Mouse (Mus musculus): ENCODE measurements around the gene Rpl4.
"Not testable (repeated sequence)": the region's sequence is repeated elsewhere in the genome, so short reads cannot be mapped to it uniquely, and the experiment has no call there.

The Rpl4 gene

DNA sequence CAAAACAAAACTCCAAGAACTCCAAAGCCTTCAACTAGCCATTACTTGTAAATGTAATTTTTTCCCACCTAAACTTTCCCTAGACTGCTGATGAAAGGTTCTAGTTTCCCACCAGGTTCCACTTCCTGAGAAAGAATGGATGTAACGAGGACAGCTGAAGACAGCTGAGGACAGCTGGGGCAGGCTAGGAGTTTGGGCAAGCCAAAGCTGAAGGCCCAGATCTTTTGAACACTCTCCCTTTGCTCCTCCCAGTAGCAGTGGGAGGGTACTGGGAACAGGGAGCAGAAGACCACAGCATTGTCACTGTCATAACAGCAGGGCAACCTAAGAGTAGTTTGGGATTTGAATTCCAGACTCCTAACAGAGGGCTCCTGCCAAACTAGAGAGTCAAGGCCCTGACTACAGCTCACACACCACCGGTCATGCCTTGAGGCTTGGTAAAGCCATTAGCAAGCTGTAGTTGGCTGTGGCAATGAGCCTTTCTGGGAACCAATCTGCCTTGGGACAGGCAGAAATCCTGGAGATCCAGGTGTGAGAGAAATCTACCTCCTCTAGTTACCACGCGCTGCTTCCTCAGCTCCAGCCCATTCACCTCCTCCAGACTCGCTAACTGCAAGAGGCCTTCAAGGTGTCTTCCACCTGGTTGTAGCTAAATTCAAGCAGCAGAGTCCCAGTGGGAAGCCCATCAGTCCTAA, 25.0 kb downstream of the Rpl4 start:
- no peak for DNase-seq

DNA sequence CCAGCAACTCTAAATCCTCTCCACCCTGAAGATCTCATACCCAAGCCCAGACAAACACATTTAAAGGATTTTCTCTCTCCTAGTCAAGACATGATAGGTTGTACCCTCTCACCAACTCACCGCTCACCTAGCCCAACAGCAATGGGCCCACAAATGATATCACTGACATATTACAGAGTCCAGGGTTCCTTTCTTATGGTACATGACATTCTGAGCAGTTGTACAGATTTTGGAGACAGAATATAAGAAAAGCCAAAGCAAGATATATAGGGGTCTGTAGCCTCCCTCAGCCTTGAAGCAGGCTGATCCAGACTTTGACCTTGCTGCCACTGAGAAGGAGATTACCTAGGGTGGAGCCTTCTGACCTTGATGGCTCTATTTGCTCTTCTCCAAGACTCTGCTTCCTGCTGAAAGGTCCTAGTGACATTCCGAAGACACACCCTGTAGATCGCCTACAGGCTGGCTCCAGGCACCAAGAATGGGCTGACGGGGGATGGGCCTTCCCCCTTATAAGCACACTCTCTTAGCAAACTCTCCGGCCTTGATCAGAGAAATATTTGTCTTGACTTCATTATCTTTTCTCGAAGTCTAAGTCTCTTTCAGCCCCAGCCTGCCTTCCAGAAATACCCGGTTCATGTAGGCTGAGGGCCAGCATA, 25.7 kb downstream of the Rpl4 start:
- not testable (repeated sequence) for DNase-seq

GRCm38 (mm10) chr9:64199897-64200296, 26.7 kb downstream of the Rpl4 start:
- DNase-seq, result no peak

- DNase-seq, result no peak
Measured at GRCm38 (mm10) chr9:64202331-64202730, 29.2 kb downstream of the Rpl4 start.

DNA sequence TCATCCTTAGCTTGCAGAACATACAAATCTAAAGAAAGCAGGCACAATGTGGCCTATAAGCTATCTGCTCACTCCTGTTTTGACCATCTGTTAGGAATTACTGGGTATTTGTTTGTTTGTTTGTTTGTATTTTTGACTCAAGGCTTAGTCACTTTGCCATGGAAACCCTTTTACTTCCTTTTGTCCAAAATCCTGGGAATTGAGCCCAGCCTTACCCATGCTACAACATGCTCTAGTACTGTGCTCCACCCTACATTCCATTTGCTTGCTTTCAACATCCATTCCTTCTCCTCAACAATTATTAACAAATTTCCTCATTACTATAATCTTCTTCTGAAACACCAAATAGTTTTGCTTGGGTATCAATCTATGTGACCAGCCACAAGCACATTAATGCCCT, 29.7 kb downstream of the Rpl4 start:
- no peak for DNase-seq

GRCm38 (mm10) chr9:64207509-64208084, 34.4 kb downstream of the Rpl4 start:
- no peak for DNase-seq

DNA sequence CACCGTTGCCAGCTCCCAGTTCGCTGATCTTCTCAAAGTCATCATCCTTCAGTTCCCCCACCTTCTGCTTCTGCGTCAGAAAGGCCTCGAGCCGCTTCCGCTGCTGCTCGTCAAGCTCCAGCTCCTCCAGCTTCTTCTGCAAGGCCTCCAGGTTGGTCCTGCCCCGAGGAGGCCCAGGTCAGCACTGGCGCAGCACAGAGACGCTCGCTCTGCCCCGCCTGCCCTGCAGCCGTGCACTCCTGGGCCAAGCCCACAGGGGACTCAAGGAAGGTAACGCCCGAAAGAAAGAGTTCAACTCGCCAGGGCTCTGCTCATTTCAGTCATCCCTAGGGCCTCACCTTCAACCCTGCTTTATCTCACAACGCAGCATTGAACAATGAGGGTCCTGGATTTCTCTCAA, 41.3 kb downstream of the Rpl4 start:
- DNase-seq, result no peak

GRCm38 (mm10) chr9:64216090-64216489, 42.9 kb downstream of the Rpl4 start:
- peak; percentile 15 for DNase-seq

DNA sequence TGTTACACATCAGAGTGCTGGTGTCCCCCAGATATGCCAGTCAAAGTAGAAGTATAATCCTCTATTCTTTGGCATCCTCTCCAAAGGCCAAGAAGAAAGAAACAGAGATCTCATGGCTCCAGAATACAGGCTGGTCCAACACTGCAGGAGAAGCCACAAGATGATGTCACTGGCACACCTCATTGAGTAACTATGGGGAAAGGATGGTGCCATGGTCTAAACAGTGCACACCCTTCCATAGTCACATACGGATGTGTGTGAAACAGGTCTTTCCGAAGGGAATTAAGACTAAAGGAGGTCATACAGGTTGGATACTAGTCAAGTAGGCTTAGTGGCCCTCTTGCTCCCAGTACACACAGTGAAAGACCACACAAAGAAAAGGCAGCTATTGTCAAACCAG, 43.5 kb downstream of the Rpl4 start:
- no peak for DNase-seq

GRCm38 (mm10) chr9:64217887-64218286, 44.7 kb downstream of the Rpl4 start:
- no peak for DNase-seq

DNA sequence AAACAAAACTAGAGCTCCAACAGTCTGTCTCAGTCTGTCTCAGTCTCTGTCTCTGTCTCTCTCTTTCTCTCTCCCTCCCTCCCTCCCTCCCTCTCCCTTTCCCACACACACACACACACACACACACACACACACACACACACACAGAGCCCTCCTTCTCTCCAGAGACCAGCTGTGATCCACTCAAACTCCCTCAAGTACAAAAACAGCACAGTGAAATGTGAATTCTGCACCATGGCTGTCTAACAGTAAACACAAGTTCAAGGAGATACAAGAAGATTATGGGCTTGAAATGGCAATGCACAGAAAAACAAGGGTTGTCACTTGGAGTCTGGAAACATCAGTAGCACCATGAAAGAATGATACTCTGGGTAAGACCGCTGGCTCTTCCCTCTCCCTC, 46.1 kb downstream of the Rpl4 start:
- no peak for DNase-seq

DNA sequence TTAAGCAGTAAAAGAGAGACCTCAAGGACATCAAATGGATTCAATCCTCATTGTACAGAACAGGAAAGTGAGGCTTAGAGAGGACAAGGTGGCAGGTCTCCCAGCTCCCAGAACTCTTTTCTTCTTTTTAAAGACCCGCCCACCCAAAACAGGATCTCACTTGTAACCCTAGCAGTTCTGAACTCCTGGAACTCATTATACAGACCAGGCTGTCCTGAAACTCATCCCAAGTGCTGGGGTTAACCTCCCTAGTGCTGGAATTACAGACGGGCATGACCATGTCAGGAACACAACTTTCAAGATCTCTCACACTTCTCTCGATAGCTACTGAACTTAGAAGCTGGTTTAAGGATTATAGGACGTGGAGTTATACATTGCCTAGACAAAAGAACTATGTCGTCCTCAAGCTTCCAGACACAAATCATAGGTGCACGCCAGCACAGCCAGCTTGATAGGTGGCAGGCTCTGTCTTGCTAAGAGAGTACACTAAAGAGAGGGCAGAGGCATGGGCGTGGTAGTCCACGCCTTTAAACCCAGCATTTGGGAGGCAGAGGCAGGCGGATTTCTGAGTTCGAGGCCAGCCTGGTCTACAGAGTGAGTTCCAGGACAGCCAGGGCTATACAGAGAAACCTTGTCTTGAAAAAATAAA, 46.7 kb downstream of the Rpl4 start:
- no peak for DNase-seq

- no peak for DNase-seq
Measured at GRCm38 (mm10) chr9:64220603-64221002, 47.4 kb downstream of the Rpl4 start.

DNA sequence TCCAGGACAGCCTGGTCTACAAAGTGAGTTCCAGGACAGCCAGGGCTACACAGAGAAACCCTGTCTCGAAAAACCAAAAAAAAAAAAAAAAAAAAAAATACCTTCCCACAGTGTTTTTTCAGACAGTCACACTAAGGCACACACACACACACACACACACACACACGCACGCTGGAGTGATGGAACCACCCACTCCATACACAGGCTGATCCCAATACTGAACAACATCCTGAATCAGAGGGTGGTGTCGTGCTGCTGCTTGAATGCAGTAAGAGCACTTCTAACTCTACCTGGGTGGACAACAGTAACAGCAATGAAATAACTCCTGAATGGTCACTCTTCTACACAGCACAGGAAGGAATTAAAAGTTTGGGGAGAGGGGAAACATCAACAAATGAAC, 48.3 kb downstream of the Rpl4 start:
- no peak for DNase-seq

GRCm38 (mm10) chr9:64222098-64222497, 48.9 kb downstream of the Rpl4 start:
- DNase-seq, result no peak

DNA sequence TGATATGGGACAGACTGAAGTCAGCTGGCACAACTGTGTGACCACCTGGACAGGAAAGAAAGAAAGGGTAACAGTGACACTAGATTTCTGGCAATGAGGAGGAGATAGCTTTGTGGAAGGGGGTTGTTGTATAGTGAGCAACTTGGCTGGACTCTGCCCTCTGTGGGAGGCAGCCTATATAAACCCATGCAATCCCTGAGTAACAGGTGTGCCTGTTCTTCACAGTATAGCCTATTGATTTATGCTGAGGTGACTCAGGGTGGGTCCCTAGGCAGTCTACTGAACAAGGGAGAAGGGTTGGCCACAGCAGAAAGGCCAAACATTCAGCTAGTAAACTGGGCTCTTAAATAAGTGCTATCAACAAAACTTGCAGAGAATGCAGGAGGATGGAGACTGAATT, 52.6 kb downstream of the Rpl4 start:
- DNase-seq, result no peak

DNA sequence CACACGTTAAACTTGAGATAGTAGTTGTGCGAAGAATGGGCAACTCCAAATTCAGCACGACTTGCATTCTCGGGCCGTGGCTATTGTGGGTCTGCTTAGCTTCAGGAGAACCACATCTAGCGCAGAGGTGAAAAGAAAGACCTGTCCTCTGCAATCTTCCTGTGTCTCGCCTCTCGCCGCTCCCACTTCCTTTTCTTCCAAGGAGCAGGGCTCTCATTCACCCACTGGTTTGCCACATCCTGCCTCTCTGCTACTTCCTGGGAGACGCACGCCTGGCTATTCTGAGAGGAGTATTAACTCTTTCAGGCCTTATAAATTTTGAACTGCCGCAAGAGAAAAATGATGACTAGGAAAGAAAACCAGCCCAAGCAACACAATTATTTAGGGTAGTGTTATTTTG, 54.6 kb downstream of the Rpl4 start:
- peak; percentile 24 for DNase-seq
